Mouse (Mus musculus) NIH3T3 (cell line): ENCODE results near the gene Slc31a2.

Experiments used
- DNase-seq: peaks from one replicate; pipeline ENCODE4 v3.0.0-alpha.2; 2012; ENCODE audit warnings: low read depth

Slc31a2 gene

GRCm38 (mm10) chr4:62316456-62316855 is 54.1 kb downstream of the Slc31a2 start:
- no peak for DNase-seq

DNA sequence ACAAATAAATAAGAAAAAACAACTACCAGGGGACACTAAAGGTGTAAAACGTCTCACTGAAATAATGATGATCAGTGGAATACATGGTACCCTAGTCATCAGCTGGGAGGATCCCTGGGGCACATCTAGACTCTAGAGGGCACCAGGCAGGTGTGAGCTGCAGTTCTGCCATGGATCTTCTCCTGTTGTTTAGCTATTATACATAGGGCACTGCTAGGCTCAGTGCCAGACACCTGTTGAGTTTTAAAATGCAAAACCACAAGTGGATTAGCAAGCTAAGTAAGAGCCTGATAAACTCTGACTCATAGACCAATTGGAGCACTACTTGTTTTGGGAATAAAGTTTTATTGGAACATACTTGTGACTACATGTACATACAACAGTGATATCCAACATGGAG is 55.9 kb downstream of the Slc31a2 start:
- peak; percentile 23 for DNase-seq

- DNase-seq, result no peak
Measured at GRCm38 (mm10) chr4:62322684-62323083, 60.3 kb downstream of the Slc31a2 start.

DNA sequence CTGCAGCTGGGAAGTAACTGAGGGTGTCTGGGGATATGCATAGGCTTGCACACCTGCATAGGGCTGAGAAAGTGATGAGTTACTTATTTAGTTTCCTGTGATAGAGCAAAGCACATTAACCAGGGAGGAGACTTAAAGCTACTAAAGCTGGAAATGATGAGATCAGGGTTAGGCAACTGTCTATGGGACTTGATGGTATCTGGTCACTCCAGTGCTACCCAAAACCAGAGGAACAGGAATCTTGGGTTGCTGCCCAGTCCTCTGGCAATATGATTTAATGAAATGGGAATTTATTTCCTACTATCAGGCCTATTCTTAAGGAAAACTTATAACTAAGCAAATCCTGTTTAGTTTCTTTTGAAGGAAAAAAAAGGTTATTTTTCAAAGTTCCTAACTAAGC is 63.7 kb downstream of the Slc31a2 start:
- peak; percentile 37 for DNase-seq

GRCm38 (mm10) chr4:62328941-62329660 is 66.7 kb downstream of the Slc31a2 start:
- no peak for DNase-seq

GRCm38 (mm10) chr4:62331977-62332376 is 69.6 kb downstream of the Slc31a2 start:
- DNase-seq, result peak; percentile 54

DNA sequence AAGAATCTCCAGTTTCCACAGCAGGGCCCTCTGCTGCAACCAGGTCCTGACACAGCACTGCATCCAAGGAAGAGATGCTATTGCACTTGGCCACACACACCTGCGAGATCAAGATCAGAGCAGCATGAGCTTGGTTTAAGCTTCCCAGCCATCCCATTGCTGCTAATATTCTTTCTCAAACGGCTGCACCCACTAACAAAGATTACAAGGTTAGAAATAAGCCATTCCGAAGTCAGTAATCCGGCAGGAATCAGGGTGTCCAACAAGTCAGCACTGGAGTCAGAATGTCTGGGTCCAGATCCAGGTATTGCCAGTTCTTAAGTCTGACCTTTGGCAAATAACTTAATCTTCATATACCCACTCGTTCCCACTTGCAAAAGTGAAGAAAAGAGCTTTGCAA is 76.2 kb downstream of the Slc31a2 start:
- DNase-seq, result no peak

DNA sequence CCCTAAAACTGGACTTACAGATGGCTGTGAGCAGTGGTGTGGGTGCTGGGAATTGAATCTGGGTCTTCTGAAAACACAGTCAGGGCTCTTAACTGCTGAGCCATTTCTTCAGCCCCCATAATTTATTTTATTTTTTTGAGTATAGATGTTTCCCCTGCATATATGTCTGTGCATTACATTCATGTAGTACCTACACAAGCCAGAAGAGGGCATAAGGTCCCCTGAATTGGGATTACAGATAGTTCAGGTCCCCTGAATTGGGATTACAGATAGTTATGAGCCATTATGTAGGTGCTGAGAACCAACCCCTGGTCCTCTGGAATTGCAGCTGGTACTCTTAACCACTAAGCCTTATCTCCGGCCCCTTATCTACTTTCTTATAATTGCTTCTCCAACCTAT is 81.6 kb downstream of the Slc31a2 start:
- peak; percentile 60 for DNase-seq

DNA sequence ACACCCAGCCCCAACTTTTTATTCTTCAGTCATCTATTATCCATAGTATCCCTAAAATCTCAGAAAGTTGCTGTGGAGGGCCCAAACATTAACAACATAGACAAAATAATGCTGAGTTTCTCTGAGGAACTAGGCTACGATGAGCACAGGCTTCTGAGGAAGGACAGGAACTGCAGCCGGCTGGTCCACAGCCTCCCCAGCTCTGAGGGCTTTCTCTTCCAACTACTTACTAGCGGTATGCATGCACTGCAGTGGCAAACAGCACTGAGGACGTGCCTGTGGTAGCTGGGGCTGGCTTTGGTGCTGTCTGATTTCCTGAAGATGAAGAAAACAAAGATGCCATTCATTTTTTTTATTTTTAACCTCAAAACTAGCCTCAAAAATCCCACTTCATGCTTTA is 83.5 kb downstream of the Slc31a2 start:
- DNase-seq, result no peak

- no peak for DNase-seq
Measured at GRCm38 (mm10) chr4:62347605-62348328, 85.4 kb downstream of the Slc31a2 start.
